Mouse (Mus musculus) stomach, postnatal 0 days (tissue): ENCODE measurements at regions not wholly inside any gene's neighbourhood (a gene's known extent, or its start where the extent isn't known, plus 50 kb on each side); places are given as distances from the start of the nearest gene placed in this dataset.

Experiments
- ATAC-seq: fragments of 200-750 bp; cut with Nextera tagmentation; 2 replicates; pipeline ENCODE4 v1.8.0; 2017; ENCODE audit not compliant: low FRiP score, low TSS enrichment
- DNase-seq: peaks from one replicate; pipeline ENCODE4 v3.0.0-alpha.2; 2016; ENCODE audit warnings: low spot score
- H3K27ac ChIP-seq: fragments of 300-500 bp; sonication (generic); replicated peaks from 2 replicates; pipeline ENCODE4 v1.5.1; 2014; ENCODE audit warnings: mild to moderate bottlenecking, control low read depth
- H3K27me3 ChIP-seq: fragments of 300-500 bp; sonication (generic); 2 replicates; pipeline ENCODE4 v1.6.1; 2014; ENCODE audit warnings: low read length; ENCODE audit not compliant: control insufficient read depth, insufficient read depth
- H3K36me3 ChIP-seq: fragments of 300-500 bp; sonication (generic); 2 replicates; pipeline ENCODE4 v1.6.1; 2014; ENCODE audit warnings: low read length, mixed read lengths; ENCODE audit not compliant: control insufficient read depth, insufficient read depth
- H3K4me1 ChIP-seq: fragments of 300-500 bp; sonication (generic); replicated peaks from 2 replicates; pipeline ENCODE4 v1.6.1; 2014; ENCODE audit warnings: antibody characterized with exemption; ENCODE audit not compliant: control insufficient read depth, insufficient read depth
- H3K4me2 ChIP-seq: fragments of 300-500 bp; sonication (generic); replicated peaks from 2 replicates; pipeline ENCODE4 v1.6.1; 2014; ENCODE audit warnings: low read depth, mild to moderate bottlenecking, control low read depth, moderate library complexity
- H3K4me3 ChIP-seq: fragments of 300-500 bp; sonication (generic); 2 replicates; pipeline ENCODE4 v1.5.1; 2014; ENCODE audit warnings: low read depth, low read length, control low read depth
- H3K9ac ChIP-seq: fragments of 300-500 bp; sonication (generic); 2 replicates; pipeline ENCODE4 v1.6.1; 2014; ENCODE audit warnings: mild to moderate bottlenecking, low read length, control low read depth, mixed read lengths
- H3K9me3 ChIP-seq: fragments of 300-500 bp; sonication (generic); 2 replicates; pipeline ENCODE4 v1.6.1; 2016; ENCODE audit warnings: low read length; ENCODE audit not compliant: control insufficient read depth
- CTCF ChIP-seq: IDR thresholded peaks from 2 replicates; pipeline ENCODE4 v1.5.1; 2016; ENCODE audit warnings: antibody characterized with exemption, low read depth, mild to moderate bottlenecking, moderate library complexity
- EP300 ChIP-seq: optimal IDR thresholded peaks from 2 replicates; pipeline ENCODE3; 2016; ENCODE audit warnings: antibody characterized with exemption
- WGBS: fragments of 180-500 bp; shearing (Covaris S2); extraction: QIAGEN DNeasy Blood & Tissue Kit; methylation state at CpG from one replicate; pipeline ENCODE4 v1.1.7; 2014; 5-methylcytosine and 5-hydroxymethylcytosine counted together

DNA sequence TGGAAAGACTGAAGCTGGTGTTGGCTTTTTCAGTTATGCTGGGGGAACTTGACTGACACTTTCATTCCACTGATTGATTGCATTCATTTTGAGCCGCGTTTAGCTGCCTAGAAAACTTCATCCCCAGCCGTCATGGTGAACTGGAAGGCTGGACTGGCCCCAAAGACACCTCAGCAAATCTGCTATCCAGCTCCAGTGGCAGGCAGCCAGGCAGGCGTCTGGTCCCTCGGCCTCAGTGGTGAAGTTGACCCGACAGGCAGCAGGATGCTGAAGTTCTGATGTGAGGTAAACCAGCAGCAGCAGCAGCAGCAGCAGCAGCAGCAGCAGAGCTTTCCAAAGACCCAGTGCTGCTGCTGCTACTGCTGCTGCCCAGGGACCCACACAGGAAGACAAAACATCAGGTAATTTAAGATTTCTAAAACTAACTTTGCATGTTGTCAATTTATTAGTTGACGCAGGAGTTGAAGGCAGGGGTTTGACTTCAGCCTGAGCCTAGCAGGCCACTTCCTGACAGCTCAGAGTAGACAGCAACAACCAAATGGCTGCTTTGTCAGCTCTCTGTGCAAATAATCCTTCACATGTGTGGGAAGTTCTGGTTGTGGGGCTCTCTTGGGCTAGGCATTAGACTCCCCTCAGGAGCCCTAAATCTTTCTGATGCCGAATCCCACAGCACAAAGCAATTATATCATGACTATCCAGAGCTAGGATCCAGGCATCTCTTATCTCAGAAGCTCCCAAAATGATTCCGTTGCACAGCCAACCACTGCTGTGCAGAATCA is 200.4 kb upstream of the Nhs start:
- H3K4me3 ChIP-seq, result no peak overlapping the region
- no peak overlapping the region for H3K27ac ChIP-seq
- WGBS, result 34% methylated on average over 9 of the region's 9 CpGs
- no peaks in the 10 kb centered on the region for H3K27me3 ChIP-seq
- H3K4me2 ChIP-seq, result no peak overlapping the region
- H3K9ac ChIP-seq, result no peak overlapping the region
- ATAC-seq, result no peak
- TF ChIP-seq EP300 (no peak), CTCF (no peak)
- H3K9me3 ChIP-seq, result no peaks in the 10 kb centered on the region
- H3K4me1 ChIP-seq, result no peaks in the 10 kb centered on the region
- no peaks in the 10 kb centered on the region for H3K36me3 ChIP-seq
- DNase-seq, result peak; percentile 12

DNA sequence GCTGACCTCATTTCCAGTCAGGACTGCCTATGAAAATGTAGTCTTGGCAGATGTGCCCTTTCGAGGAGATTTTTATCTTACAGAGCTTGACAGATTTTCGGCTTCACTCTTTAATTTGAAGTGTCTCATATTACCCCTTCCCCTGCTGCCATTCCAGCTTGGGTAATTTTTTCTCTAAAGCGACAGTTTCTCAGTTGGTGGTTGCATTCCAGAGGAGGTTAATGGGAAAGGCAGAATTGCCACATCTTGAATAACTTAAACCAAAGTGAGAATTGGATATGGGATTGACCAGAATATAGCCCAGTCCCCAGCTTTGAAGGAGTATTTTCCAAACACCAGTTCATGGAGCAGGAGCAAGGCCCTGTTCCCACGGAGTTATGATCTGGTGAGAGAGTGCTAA is 188.8 kb upstream of the Nhs start:
- TF ChIP-seq EP300 (no peak), CTCF (no peak)
- no peak for DNase-seq

DNA sequence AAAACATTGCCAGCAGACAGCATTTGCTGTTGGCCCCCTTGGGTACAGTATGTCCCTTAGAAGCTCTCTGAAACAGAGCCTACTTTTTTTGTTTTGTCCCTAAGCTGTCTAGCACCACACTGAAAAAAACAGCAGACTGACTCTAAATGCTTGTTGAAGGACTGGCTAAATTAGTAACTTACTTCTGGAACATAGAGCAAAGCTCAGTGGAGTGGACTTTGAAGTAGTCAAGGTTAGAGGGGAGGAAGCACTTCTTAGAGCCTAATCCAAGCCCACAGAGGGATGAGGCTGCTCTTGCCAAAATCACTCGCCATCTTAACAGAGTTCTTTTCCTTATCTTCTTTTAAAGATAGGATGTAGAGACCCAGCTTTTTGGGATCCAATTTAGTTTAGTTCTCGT is 188.4 kb upstream of the Nhs start:
- TF ChIP-seq EP300, result no peak
- TF ChIP-seq CTCF, result no peak

More for the DNA sequence above, 188.8 kb upstream of the Nhs start:
- H3K9me3 ChIP-seq, result no peaks in the 10 kb centered on the region
- no peaks in the 10 kb centered on the region for H3K27me3 ChIP-seq
- no peak for ATAC-seq
- H3K4me2 ChIP-seq, result no peak overlapping the region
- H3K4me3 ChIP-seq, result no peak overlapping the region
- 44% methylated on average over 4 of the region's 4 CpGs for WGBS
- H3K27ac ChIP-seq, result no peak overlapping the region
- H3K36me3 ChIP-seq, result no peaks in the 10 kb centered on the region
- H3K4me1 ChIP-seq, result no peaks in the 10 kb centered on the region
- no peak overlapping the region for H3K9ac ChIP-seq

DNA sequence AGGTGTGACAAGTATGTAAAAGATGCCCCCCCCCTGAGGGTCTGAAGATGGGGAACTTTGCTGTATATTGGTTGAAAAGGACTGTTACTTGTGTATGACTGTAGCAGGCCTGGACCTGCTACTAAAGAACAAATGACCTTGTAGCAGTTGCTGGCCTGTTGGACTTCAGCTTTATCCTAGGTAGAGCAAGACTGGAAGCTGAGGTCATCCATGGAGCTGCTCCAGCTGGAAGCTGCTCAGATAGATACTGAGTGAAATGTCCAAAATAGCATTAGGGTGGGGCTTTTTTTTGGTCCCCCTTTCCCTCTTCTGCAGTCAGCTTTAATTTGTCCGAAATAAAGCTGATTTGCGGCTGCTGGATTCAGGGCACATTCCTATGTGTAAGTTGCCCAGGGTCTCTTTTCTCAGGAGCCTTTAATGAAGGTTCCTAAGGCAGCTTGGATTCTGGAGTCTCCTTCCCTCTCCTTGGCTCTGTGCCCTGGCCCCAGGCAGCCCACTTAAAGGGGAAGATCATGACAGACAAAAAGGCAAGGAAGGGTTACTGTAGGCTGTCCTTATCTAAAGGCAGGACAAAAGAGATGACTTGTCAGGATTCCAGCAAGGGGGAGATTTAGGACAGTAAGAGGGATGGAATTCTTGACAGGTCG is 186.1 kb upstream of the Nhs start:
- H3K4me2 ChIP-seq, result no peak overlapping the region
- no peak for ATAC-seq
- no peaks in the 10 kb centered on the region for H3K27me3 ChIP-seq
- TF ChIP-seq CTCF, result no peak
- no peak for TF ChIP-seq EP300
- H3K9me3 ChIP-seq, result no peaks in the 10 kb centered on the region
- peak; percentile 13 for DNase-seq
- no peak overlapping the region for H3K4me3 ChIP-seq
- 51% methylated on average over 3 of the region's 3 CpGs for WGBS
- no peak overlapping the region for H3K27ac ChIP-seq
- no peak overlapping the region for H3K9ac ChIP-seq
- no peaks in the 10 kb centered on the region for H3K36me3 ChIP-seq
- H3K4me1 ChIP-seq, result no peaks in the 10 kb centered on the region

More for the DNA sequence above, 188.4 kb upstream of the Nhs start:
- no peak overlapping the region for H3K9ac ChIP-seq
- DNase-seq (no peak), ATAC-seq (no peak)
- H3K4me3 ChIP-seq, result no peak overlapping the region
- no peaks in the 10 kb centered on the region for H3K4me1 ChIP-seq
- H3K36me3 ChIP-seq, result no peaks in the 10 kb centered on the region
- H3K27ac ChIP-seq, result no peak overlapping the region
- no peak overlapping the region for H3K4me2 ChIP-seq
- H3K27me3 ChIP-seq, result no peaks in the 10 kb centered on the region
- WGBS, result 34% methylated on average over 2 of the region's 2 CpGs
- H3K9me3 ChIP-seq, result no peaks in the 10 kb centered on the region

DNA sequence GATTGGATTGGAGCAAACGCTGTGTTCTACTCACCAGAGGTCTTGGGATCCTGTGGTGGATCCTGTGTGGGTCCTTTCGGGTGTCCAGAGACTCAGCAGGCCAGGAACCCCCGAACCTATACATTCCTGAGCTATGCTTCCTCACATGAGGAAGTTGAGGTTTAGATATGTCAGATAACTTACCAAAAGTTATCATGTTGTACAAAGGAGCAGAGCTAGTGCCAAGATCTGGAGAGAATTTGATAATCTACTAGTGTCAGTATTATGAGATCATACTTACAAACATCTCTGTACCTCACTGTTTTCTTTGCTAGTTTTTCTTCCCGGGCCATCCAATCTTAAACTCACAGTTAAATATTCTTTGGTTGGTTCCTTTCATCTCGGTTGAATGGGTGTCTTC is 172.6 kb upstream of the Nhs start:
- H3K9ac ChIP-seq, result no peak overlapping the region
- no peak overlapping the region for H3K4me2 ChIP-seq
- H3K27ac ChIP-seq, result no peak overlapping the region
- H3K27me3 ChIP-seq, result no peaks in the 10 kb centered on the region
- H3K36me3 ChIP-seq, result no peaks in the 10 kb centered on the region
- WGBS, result 79% methylated on average over 5 of the region's 5 CpGs
- no peak overlapping the region for H3K4me3 ChIP-seq
- H3K9me3 ChIP-seq, result no peaks in the 10 kb centered on the region
- no peak for TF ChIP-seq CTCF
- TF ChIP-seq EP300, result no peak
- DNase-seq (no peak), ATAC-seq (no peak)
- no peaks in the 10 kb centered on the region for H3K4me1 ChIP-seq

DNA sequence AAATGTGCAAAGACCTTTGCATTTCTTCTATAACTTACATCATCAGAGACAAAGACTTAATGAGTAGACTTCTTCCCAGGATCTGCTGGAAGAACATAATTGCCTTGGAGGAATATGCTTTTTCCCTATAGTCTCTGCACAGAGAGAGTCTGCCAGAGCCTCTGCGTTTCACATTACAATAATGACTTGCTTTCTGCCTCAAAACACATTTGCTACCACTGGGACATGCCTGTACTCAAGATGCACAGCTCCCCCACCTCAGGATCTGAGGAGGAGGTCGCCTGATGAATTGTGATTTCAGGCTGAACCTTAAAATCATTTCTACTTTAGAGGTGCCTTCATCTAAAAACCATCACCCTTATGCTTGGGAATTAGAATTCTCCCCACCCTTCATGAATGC is 148.1 kb upstream of the Nhs start:
- WGBS, result 73% methylated on average over 2 of the region's 2 CpGs
- no peak for ATAC-seq
- H3K4me3 ChIP-seq, result no peak overlapping the region

More for the DNA sequence above, 148.1 kb upstream of the Nhs start:
- no peaks in the 10 kb centered on the region for H3K9me3 ChIP-seq
- TF ChIP-seq EP300 (no peak), CTCF (no peak)
- no peaks in the 10 kb centered on the region for H3K36me3 ChIP-seq
- H3K27ac ChIP-seq, result no peak overlapping the region
- H3K4me1 ChIP-seq, result no peaks in the 10 kb centered on the region
- H3K4me2 ChIP-seq, result no peak overlapping the region
- DNase-seq, result no peak
- no peaks in the 10 kb centered on the region for H3K27me3 ChIP-seq
- no peak overlapping the region for H3K9ac ChIP-seq
